Mouse (Mus musculus): Measurements from ENCODE around the gene Rps10. TPM values are rescaled to one million over a fixed set of nuclear protein-coding genes. Genes with fewer than 3 reads are reported as not detected.

Rps10 gene
- polyA plus RNA-seq, 1 experiment from 2014 or later, result 1,163 TPM

GRCm38 (mm10) chr17:27623360-27624326, 12.8 kb downstream of the Rps10 start, which contains the start of gene Nudt3:
Gene Nudt3 (minus strand): TSS chr17:27623495.
- 8% methylated on average over 88 of the region's 91 CpGs for WGBS
- Histone ChIP-seq H3K27me3 (ENCODE audit: control insufficient read depth, insufficient read depth, low read length) (no peaks in the 10 kb centered on the region), H3K4me3 (ENCODE audit: low read length) (peak within 1 kb of the TSS; percentile 96), H3K4me1 (ENCODE audit: control insufficient read depth, insufficient read depth, low read length) (peaks cover 17% of the 10 kb centered on the region), H3K4me2 (replicated peaks; ENCODE audit: low read depth, low read length) (peak within 1 kb of the TSS; percentile 60), H3K36me3 (ENCODE audit: control insufficient read depth, insufficient read depth, low read length) (0 out of 2 replicates have a peak, but pooled peaks cover 2% of the 10 kb centered on the region), H3K9me3 (ENCODE audit: control insufficient read depth, low read length) (no peaks in the 10 kb centered on the region), H3K27ac (ENCODE audit: low read depth, low read length) (peak within 1 kb of the TSS; percentile 94), H3K9ac (ENCODE audit: low read depth, low read length) (peak within 1 kb of the TSS; percentile 98)
- peak; percentile 89 for ATAC-seq (ENCODE audit: low FRiP score, low TSS enrichment)

- under 1% methylated on average over 46 of the region's 80 CpGs for WGBS
- ATAC-seq (ENCODE audit: low FRiP score, low TSS enrichment), result peak; percentile 58
- H3K4me2 ChIP-seq (replicated peaks; ENCODE audit: low read depth, low read length), result peak overlapping the region; percentile 60
- peaks cover 3% of the 10 kb centered on the region; the same call in 1 of the 2 replicates for H3K36me3 ChIP-seq (ENCODE audit: control insufficient read depth, insufficient read depth, low read length)
- H3K27me3 ChIP-seq (ENCODE audit: control insufficient read depth, insufficient read depth, low read length), result no peaks in the 10 kb centered on the region
- peak overlapping the region; percentile 98 for H3K9ac ChIP-seq (ENCODE audit: low read depth, low read length)
- peaks cover 3% of the 10 kb centered on the region; the same call in 1 of the 2 replicates for H3K9me3 ChIP-seq (ENCODE audit: control insufficient read depth, low read length)
- peaks cover 17% of the 10 kb centered on the region for H3K4me1 ChIP-seq (ENCODE audit: control insufficient read depth, insufficient read depth, low read length)
- peak overlapping the region; percentile 96 for H3K4me3 ChIP-seq (ENCODE audit: low read length)
- peak overlapping the region; percentile 94 for H3K27ac ChIP-seq (ENCODE audit: low read depth, low read length)
Measured at GRCm38 (mm10) chr17:27622611-27623359, 13.7 kb downstream of the Rps10 start.

- H3K4me3 ChIP-seq (ENCODE audit: low read length), result peak overlapping the region; percentile 96
- peaks cover 7% of the 10 kb centered on the region; the same call in 1 of the 2 replicates for H3K9me3 ChIP-seq (ENCODE audit: control insufficient read depth, low read length)
- WGBS, result 1% methylated on average over 23 of the region's 23 CpGs
- peaks cover 17% of the 10 kb centered on the region for H3K4me1 ChIP-seq (ENCODE audit: control insufficient read depth, insufficient read depth, low read length)
- H3K4me2 ChIP-seq (replicated peaks; ENCODE audit: low read depth, low read length), result peak overlapping the region; percentile 60
- H3K9ac ChIP-seq (ENCODE audit: low read depth, low read length), result peak overlapping the region; percentile 98
- peak overlapping the region; percentile 94 for H3K27ac ChIP-seq (ENCODE audit: low read depth, low read length)
- H3K27me3 ChIP-seq (ENCODE audit: control insufficient read depth, insufficient read depth, low read length), result no peaks in the 10 kb centered on the region
- no peak for ATAC-seq (ENCODE audit: low FRiP score, low TSS enrichment)
- peaks cover 7% of the 10 kb centered on the region; the same call in 1 of the 2 replicates for H3K36me3 ChIP-seq (ENCODE audit: control insufficient read depth, insufficient read depth, low read length)
Measured at GRCm38 (mm10) chr17:27621705-27622531, 14.6 kb downstream of the Rps10 start.

GRCm38 (mm10) chr17:27621161-27621560, 15.3 kb downstream of the Rps10 start:
- H3K36me3 ChIP-seq (ENCODE audit: control insufficient read depth, insufficient read depth, low read length), result peaks cover 7% of the 10 kb centered on the region; the same call in 1 of the 2 replicates
- no peak overlapping the region for H3K27ac ChIP-seq (ENCODE audit: low read depth, low read length)
- no peaks in the 10 kb centered on the region for H3K27me3 ChIP-seq (ENCODE audit: control insufficient read depth, insufficient read depth, low read length)
- H3K9ac ChIP-seq (ENCODE audit: low read depth, low read length), result peak overlapping the region; percentile 28; the same call in 1 of the 2 replicates
- H3K4me3 ChIP-seq (ENCODE audit: low read length), result peak overlapping the region; percentile 96
- peak overlapping the region; percentile 60 for H3K4me2 ChIP-seq (replicated peaks; ENCODE audit: low read depth, low read length)
- no peak for ATAC-seq (ENCODE audit: low FRiP score, low TSS enrichment)
- peaks cover 7% of the 10 kb centered on the region; the same call in 1 of the 2 replicates for H3K9me3 ChIP-seq (ENCODE audit: control insufficient read depth, low read length)
- WGBS, result 49% methylated on average over 8 of the region's 8 CpGs
- H3K4me1 ChIP-seq (ENCODE audit: control insufficient read depth, insufficient read depth, low read length), result peaks cover 17% of the 10 kb centered on the region

GRCm38 (mm10) chr17:27615388-27615787, 21.1 kb downstream of the Rps10 start:
- WGBS, result 60% methylated on average over 7 of the region's 7 CpGs

GRCm38 (mm10) chr17:27613016-27613415, 23.5 kb downstream of the Rps10 start:
- 82% methylated on average over 4 of the region's 4 CpGs for WGBS
- Histone ChIP-seq H3K9ac (ENCODE audit: low read depth, low read length) (no peak overlapping the region), H3K4me1 (ENCODE audit: control insufficient read depth, insufficient read depth, low read length) (peaks cover 10% of the 10 kb centered on the region; the same call in 1 of the 2 replicates), H3K4me2 (replicated peaks; ENCODE audit: low read depth, low read length) (no peak overlapping the region), H3K9me3 (ENCODE audit: control insufficient read depth, low read length) (peaks cover 6% of the 10 kb centered on the region; the same call in 1 of the 2 replicates), H3K4me3 (ENCODE audit: low read length) (no peak overlapping the region), H3K27ac (ENCODE audit: low read depth, low read length) (no peak overlapping the region), H3K27me3 (ENCODE audit: control insufficient read depth, insufficient read depth, low read length) (no peaks in the 10 kb centered on the region), H3K36me3 (ENCODE audit: control insufficient read depth, insufficient read depth, low read length) (peaks cover 6% of the 10 kb centered on the region; the same call in 1 of the 2 replicates)
- no peak for ATAC-seq (ENCODE audit: low FRiP score, low TSS enrichment)

More at GRCm38 (mm10) chr17:27615388-27615787, 21.1 kb downstream of the Rps10 start:
- Histone ChIP-seq H3K4me2 (replicated peaks; ENCODE audit: low read depth, low read length) (no peak overlapping the region), H3K27me3 (ENCODE audit: control insufficient read depth, insufficient read depth, low read length) (no peaks in the 10 kb centered on the region), H3K9me3 (ENCODE audit: control insufficient read depth, low read length) (peaks cover 7% of the 10 kb centered on the region; the same call in 1 of the 2 replicates), H3K4me1 (ENCODE audit: control insufficient read depth, insufficient read depth, low read length) (peaks cover 15% of the 10 kb centered on the region; the same call in 1 of the 2 replicates), H3K36me3 (ENCODE audit: control insufficient read depth, insufficient read depth, low read length) (peaks cover 7% of the 10 kb centered on the region; the same call in 1 of the 2 replicates), H3K4me3 (ENCODE audit: low read length) (no peak overlapping the region), H3K27ac (ENCODE audit: low read depth, low read length) (no peak overlapping the region), H3K9ac (ENCODE audit: low read depth, low read length) (no peak overlapping the region)
- ATAC-seq (ENCODE audit: low FRiP score, low TSS enrichment), result no peak

GRCm38 (mm10) chr17:27611994-27612393, 24.5 kb downstream of the Rps10 start:
- WGBS, result 77% methylated on average over 5 of the region's 5 CpGs
- H3K36me3 ChIP-seq (ENCODE audit: control insufficient read depth, insufficient read depth, low read length), result peaks cover 3% of the 10 kb centered on the region; the same call in 1 of the 2 replicates
- H3K4me1 ChIP-seq (ENCODE audit: control insufficient read depth, insufficient read depth, low read length), result peaks cover 10% of the 10 kb centered on the region; the same call in 1 of the 2 replicates
- H3K4me3 ChIP-seq (ENCODE audit: low read length), result no peak overlapping the region
- H3K27me3 ChIP-seq (ENCODE audit: control insufficient read depth, insufficient read depth, low read length), result no peaks in the 10 kb centered on the region
- no peak overlapping the region for H3K27ac ChIP-seq (ENCODE audit: low read depth, low read length)
- H3K4me2 ChIP-seq (replicated peaks; ENCODE audit: low read depth, low read length), result no peak overlapping the region
- no peaks in the 10 kb centered on the region for H3K9me3 ChIP-seq (ENCODE audit: control insufficient read depth, low read length)
- no peak overlapping the region for H3K9ac ChIP-seq (ENCODE audit: low read depth, low read length)
- no peak for ATAC-seq (ENCODE audit: low FRiP score, low TSS enrichment)

GRCm38 (mm10) chr17:27611519-27611884, 25.0 kb downstream of the Rps10 start:
- no peak overlapping the region for H3K9ac ChIP-seq (ENCODE audit: low read depth, low read length)
- H3K27me3 ChIP-seq (ENCODE audit: control insufficient read depth, insufficient read depth, low read length), result no peaks in the 10 kb centered on the region
- peaks cover 10% of the 10 kb centered on the region; the same call in 1 of the 2 replicates for H3K4me1 ChIP-seq (ENCODE audit: control insufficient read depth, insufficient read depth, low read length)
- no peak for ATAC-seq (ENCODE audit: low FRiP score, low TSS enrichment)
- H3K4me2 ChIP-seq (replicated peaks; ENCODE audit: low read depth, low read length), result no peak overlapping the region
- no peak overlapping the region for H3K27ac ChIP-seq (ENCODE audit: low read depth, low read length)
- H3K36me3 ChIP-seq (ENCODE audit: control insufficient read depth, insufficient read depth, low read length), result 0 out of 2 replicates have a peak, but pooled peaks cover 3% of the 10 kb centered on the region
- H3K4me3 ChIP-seq (ENCODE audit: low read length), result no peak overlapping the region
- WGBS, result 53% methylated on average over 3 of the region's 3 CpGs
- H3K9me3 ChIP-seq (ENCODE audit: control insufficient read depth, low read length), result no peaks in the 10 kb centered on the region
